Mouse (Mus musculus) forebrain, embryonic 14.5 days (tissue): ENCODE measurements around the gene Fgfr2. TPM values are rescaled to one million over a fixed set of nuclear protein-coding genes. Genes with fewer than 3 reads are reported as not detected.
A peak's percentile ranks its signal among the peaks of the same experiment; 100 is the strongest.

ENCODE experiments used
- ATAC-seq: fragments of 200-750 bp; cut with Nextera tagmentation; 2 replicates; pipeline ENCODE4 v1.8.0; 2017; ENCODE audit warnings: mild to moderate bottlenecking, moderate library complexity
- DNase-seq: peaks from one replicate; pipeline ENCODE4 v3.0.0-alpha.2; 2015; ENCODE audit warnings: low spot score
- H3K27ac ChIP-seq: fragments of 300-500 bp; sonication (generic); 2 replicates; pipeline ENCODE4 v1.5.1; 2014; ENCODE audit warnings: low read depth, mild to moderate bottlenecking, control low read depth, low read length, moderate library complexity
- H3K27me3 ChIP-seq: fragments of 300-500 bp; sonication (generic); replicated peaks from 2 replicates; pipeline ENCODE4 v1.6.1; 2014; ENCODE audit warnings: low read length, control low read depth, mixed read lengths; ENCODE audit not compliant: control insufficient read depth, insufficient read depth
- H3K36me3 ChIP-seq: fragments of 300-500 bp; sonication (generic); 2 replicates; pipeline ENCODE4 v1.6.1; 2014; ENCODE audit warnings: low read length, control low read depth; ENCODE audit not compliant: control insufficient read depth, insufficient read depth
- H3K4me1 ChIP-seq: fragments of 300-500 bp; sonication (generic); 2 replicates; pipeline ENCODE4 v1.6.1; 2014; ENCODE audit warnings: antibody characterized with exemption, low read length, control low read depth; ENCODE audit not compliant: control insufficient read depth, insufficient read depth
- H3K4me2 ChIP-seq: fragments of 300-500 bp; sonication (generic); 2 replicates; pipeline ENCODE4 v1.6.1; 2014; ENCODE audit warnings: mild to moderate bottlenecking, control low read depth, low read length
- H3K4me3 ChIP-seq: fragments of 300-500 bp; sonication (generic); 2 replicates; pipeline ENCODE4 v1.5.1; 2014; ENCODE audit warnings: low read depth, low read length, control low read depth
- H3K9ac ChIP-seq: fragments of 300-500 bp; sonication (generic); 2 replicates; pipeline ENCODE4 v1.6.1; 2014; ENCODE audit warnings: mild to moderate bottlenecking, low read length, control low read depth, moderate library complexity
- H3K9me3 ChIP-seq: fragments of 300-500 bp; sonication (generic); replicated peaks from 2 replicates; pipeline ENCODE4 v1.6.1; 2016; ENCODE audit warnings: low read length, control low read depth, mixed read lengths; ENCODE audit not compliant: control insufficient read depth
- WGBS: fragments of 180-500 bp; shearing (Covaris S2); extraction: QIAGEN DNeasy Blood & Tissue Kit; methylation state at CpG from one replicate; pipeline ENCODE4 v1.1.7; 2014; 5-methylcytosine and 5-hydroxymethylcytosine counted together
- polyA plus RNA-seq: library from polyadenylated mRNA; unstranded; fragments of >200 nt; fragmentation: Nextera tagmentation; extraction: Ambion mirVana; gene quantifications from 2 replicates; pipeline ENCODE4 v1.2.1, GENCODE M21; 2014

Fgfr2 gene
- polyA plus RNA-seq, 1 experiment from 2014 or later: 35.9 TPM

DNA sequence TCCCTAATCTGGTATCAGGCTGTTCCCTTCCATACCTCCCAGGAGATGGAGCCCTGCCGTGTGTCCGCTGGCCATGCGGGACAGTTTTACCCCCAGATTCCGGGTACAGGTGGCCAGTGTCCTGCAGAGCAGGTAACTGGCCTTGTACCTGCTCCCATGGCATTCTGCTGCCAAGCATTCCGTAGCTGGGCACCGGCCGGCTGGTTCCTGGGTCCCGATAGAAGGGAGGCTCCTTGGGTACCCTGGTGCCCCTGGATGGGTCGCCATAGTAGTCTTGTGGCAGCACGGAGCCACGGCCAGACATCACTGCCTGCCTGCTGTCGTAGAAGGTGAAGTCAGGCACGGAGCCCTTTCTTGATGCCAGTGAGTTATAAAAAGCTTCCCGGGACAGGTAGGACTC, 108.5 kb downstream of the Fgfr2 start:
- DNase-seq (no peak), ATAC-seq (no peak)
- WGBS: 89% methylated on average over 14 of the region's 14 CpGs
- no peak overlapping the region for H3K4me3 ChIP-seq
- peak overlapping the region; percentile 52; the same call in 1 of the 2 replicates for H3K27ac ChIP-seq
- no peak overlapping the region; the same call in 1 of the 2 replicates for H3K9ac ChIP-seq
- H3K9me3 ChIP-seq: no peaks in the 10 kb centered on the region
- peaks cover 69% of the 10 kb centered on the region for H3K4me1 ChIP-seq
- 0 out of 2 replicates have a peak, but pooled peaks cover 6% of the 10 kb centered on the region for H3K36me3 ChIP-seq
- no peak overlapping the region for H3K4me2 ChIP-seq
- H3K27me3 ChIP-seq: no peaks in the 10 kb centered on the region

DNA sequence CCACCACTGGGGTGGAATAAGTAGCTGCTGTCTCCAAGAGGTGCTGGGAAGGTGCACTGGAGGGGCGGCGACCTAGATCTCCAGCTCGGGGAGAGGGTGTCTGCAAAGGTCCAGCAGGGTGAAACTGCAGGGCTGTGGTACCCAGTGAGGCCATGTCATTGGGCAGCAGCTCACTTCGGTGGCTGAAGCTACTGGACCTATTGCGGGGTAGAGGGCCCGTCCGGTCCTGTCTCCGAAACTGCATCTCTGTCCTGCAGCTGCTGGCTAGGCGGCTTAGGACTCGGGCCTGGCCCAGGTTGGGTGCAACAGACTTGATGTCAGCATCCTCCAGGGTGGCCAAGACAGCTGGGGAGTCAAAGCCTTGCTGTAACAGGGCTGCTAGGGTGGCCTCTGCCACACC, 109.2 kb downstream of the Fgfr2 start:
- Histone ChIP-seq H3K27ac (no peak overlapping the region; the same call in 1 of the 2 replicates), H3K4me3 (no peak overlapping the region), H3K9me3 (no peaks in the 10 kb centered on the region), H3K9ac (no peak overlapping the region), H3K36me3 (0 out of 2 replicates have a peak, but pooled peaks cover 6% of the 10 kb centered on the region), H3K4me2 (no peak overlapping the region), H3K27me3 (no peaks in the 10 kb centered on the region), H3K4me1 (peaks cover 62% of the 10 kb centered on the region)
- DNase-seq (no peak), ATAC-seq (no peak)
- 93% methylated on average over 10 of the region's 10 CpGs for WGBS

- H3K27ac ChIP-seq: peak overlapping the region; percentile 39; the same call in 1 of the 2 replicates
- H3K4me3 ChIP-seq: no peak overlapping the region
- H3K4me2 ChIP-seq: no peak overlapping the region
- peaks cover 59% of the 10 kb centered on the region for H3K4me1 ChIP-seq
- DNase-seq: no peak
- no peak overlapping the region for H3K9ac ChIP-seq
- no peaks in the 10 kb centered on the region for H3K27me3 ChIP-seq
- ATAC-seq: no peak
- H3K9me3 ChIP-seq: no peaks in the 10 kb centered on the region
- 0 out of 2 replicates have a peak, but pooled peaks cover 6% of the 10 kb centered on the region for H3K36me3 ChIP-seq
- 67% methylated on average over 14 of the region's 14 CpGs for WGBS
Observed at GRCm38 (mm10) chr7:133012637-133013366, 110.3 kb downstream of the Fgfr2 start.

- Histone ChIP-seq H3K4me3 (no peak overlapping the region), H3K36me3 (0 out of 2 replicates have a peak, but pooled peaks cover 6% of the 10 kb centered on the region), H3K27me3 (no peaks in the 10 kb centered on the region), H3K4me2 (peak overlapping the region; percentile 1), H3K9ac (no peak overlapping the region), H3K27ac (peak overlapping the region; percentile 81; the same call in 1 of the 2 replicates), H3K4me1 (peaks cover 59% of the 10 kb centered on the region), H3K9me3 (no peaks in the 10 kb centered on the region)
- ATAC-seq: peak; percentile 27; the same call in 1 of the 2 replicates
- DNase-seq: peak; percentile 86
- 13% methylated on average over 4 of the region's 4 CpGs for WGBS
Observed at GRCm38 (mm10) chr7:133011611-133012010, 111.5 kb downstream of the Fgfr2 start.

DNA sequence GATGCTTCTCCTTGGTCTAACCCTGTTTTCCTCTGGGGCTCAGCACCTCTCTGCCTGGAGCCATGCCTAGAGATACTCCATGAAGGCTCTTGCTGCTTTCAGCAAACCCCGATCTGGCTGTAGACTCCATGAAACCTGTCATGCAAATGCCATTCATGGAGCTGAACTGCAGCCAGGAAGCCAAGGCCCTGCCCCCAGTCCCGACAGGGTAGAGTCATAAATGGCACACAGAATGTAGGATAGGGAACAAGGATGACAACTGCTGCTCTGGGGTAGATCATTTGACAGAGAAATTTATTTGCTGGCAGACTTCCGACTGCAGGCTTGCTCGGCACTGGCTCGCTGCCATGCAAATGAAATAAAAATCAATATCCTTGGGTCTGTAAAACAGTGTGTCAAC, 112.0 kb downstream of the Fgfr2 start:
- Histone ChIP-seq H3K27me3 (no peaks in the 10 kb centered on the region), H3K4me1 (peaks cover 56% of the 10 kb centered on the region), H3K4me2 (peak overlapping the region; percentile 1), H3K4me3 (no peak overlapping the region), H3K9me3 (no peaks in the 10 kb centered on the region), H3K27ac (peak overlapping the region; percentile 81), H3K36me3 (0 out of 2 replicates have a peak, but pooled peaks cover 6% of the 10 kb centered on the region), H3K9ac (no peak overlapping the region)
- 14% methylated on average over 5 of the region's 5 CpGs for WGBS
- DNase-seq: peak; percentile 81
- ATAC-seq: peak; percentile 65; the same call in 1 of the 2 replicates

GRCm38 (mm10) chr7:133010477-133010876, 112.7 kb downstream of the Fgfr2 start:
- 82% methylated on average over 3 of the region's 3 CpGs for WGBS
- H3K27me3 ChIP-seq: no peaks in the 10 kb centered on the region
- 0 out of 2 replicates have a peak, but pooled peaks cover 6% of the 10 kb centered on the region for H3K36me3 ChIP-seq
- peaks cover 50% of the 10 kb centered on the region for H3K4me1 ChIP-seq
- H3K4me3 ChIP-seq: no peak overlapping the region
- no peak overlapping the region for H3K9ac ChIP-seq
- H3K4me2 ChIP-seq: no peak overlapping the region
- DNase-seq (no peak), ATAC-seq (no peak)
- no peaks in the 10 kb centered on the region for H3K9me3 ChIP-seq
- peak overlapping the region; percentile 81 for H3K27ac ChIP-seq

- H3K36me3 ChIP-seq: 0 out of 2 replicates have a peak, but pooled peaks cover 6% of the 10 kb centered on the region
- H3K27me3 ChIP-seq: no peaks in the 10 kb centered on the region
- no peak overlapping the region for H3K4me3 ChIP-seq
- no peak overlapping the region; the same call in 1 of the 2 replicates for H3K27ac ChIP-seq
- ATAC-seq: no peak
- H3K9ac ChIP-seq: no peak overlapping the region
- no peak overlapping the region for H3K4me2 ChIP-seq
- H3K9me3 ChIP-seq: no peaks in the 10 kb centered on the region
- peaks cover 42% of the 10 kb centered on the region for H3K4me1 ChIP-seq
- 88% methylated on average over 8 of the region's 8 CpGs for WGBS
- DNase-seq: no peak
Observed at GRCm38 (mm10) chr7:133009676-133010075, 113.5 kb downstream of the Fgfr2 start.

DNA sequence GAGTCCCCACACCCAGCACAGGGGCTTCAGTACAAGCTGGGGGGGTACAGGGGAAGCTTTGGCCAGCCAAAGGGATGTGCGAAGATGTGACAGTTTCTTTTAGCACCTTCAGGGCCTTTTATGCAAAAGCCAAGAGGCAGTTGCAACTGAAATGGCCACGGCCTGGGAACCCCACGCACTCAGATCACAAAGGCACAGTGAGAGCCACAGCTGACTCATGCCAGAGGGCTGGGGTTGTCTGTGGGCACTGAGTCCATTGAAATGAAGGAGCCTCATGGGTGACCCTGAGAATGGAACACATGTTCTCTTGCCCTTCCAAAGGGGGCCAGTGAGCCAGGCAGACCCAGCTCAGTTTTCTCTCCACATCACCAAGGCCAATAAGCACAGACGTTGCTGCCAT, 114.5 kb downstream of the Fgfr2 start:
- Histone ChIP-seq H3K4me1 (peaks cover 34% of the 10 kb centered on the region), H3K4me2 (no peak overlapping the region), H3K27ac (no peak overlapping the region), H3K9me3 (no peaks in the 10 kb centered on the region), H3K4me3 (no peak overlapping the region), H3K36me3 (0 out of 2 replicates have a peak, but pooled peaks cover 6% of the 10 kb centered on the region), H3K9ac (no peak overlapping the region), H3K27me3 (no peaks in the 10 kb centered on the region)
- 89% methylated on average over 4 of the region's 4 CpGs for WGBS
- no peak for DNase-seq
- ATAC-seq: no peak

- ATAC-seq (no peak), DNase-seq (no peak)
- WGBS: 78% methylated on average over 11 of the region's 11 CpGs
- Histone ChIP-seq H3K27ac (no peak overlapping the region), H3K4me2 (no peak overlapping the region), H3K27me3 (no peaks in the 10 kb centered on the region), H3K4me3 (no peak overlapping the region), H3K4me1 (peaks cover 23% of the 10 kb centered on the region), H3K9me3 (no peaks in the 10 kb centered on the region), H3K36me3 (0 out of 2 replicates have a peak, but pooled peaks cover 3% of the 10 kb centered on the region), H3K9ac (0 out of 2 replicates have a peak overlapping the region, but pooled peaks have one; percentile 8)
Observed at GRCm38 (mm10) chr7:133007343-133007742, 115.8 kb downstream of the Fgfr2 start.
